Mouse (Mus musculus) liver, embryonic 14.5 days (tissue): ENCODE data around the gene Txk. TPM values are rescaled to one million over a fixed set of nuclear protein-coding genes. Genes with fewer than 3 reads are reported as not detected.

Experiments used
- ATAC-seq: fragments of 200-750 bp; cut with Nextera tagmentation; 2 replicates; pipeline ENCODE4 v1.8.0; 2017; ENCODE audit warnings: moderate number of reproducible peaks, mild to moderate bottlenecking, moderate library complexity; ENCODE audit not compliant: insufficient read depth
- DNase-seq, 3 experiments: peaks; one replicate each; pipeline ENCODE4 v3.0.0-alpha.2; 2012 to 2013; ENCODE audit warnings: low read depth in 3 of 3, low spot score in 3 of 3
- H3K27ac ChIP-seq: fragments of 300-500 bp; sonication (generic); 2 replicates; pipeline ENCODE4 v1.5.1; 2014; ENCODE audit warnings: moderate library complexity, mild to moderate bottlenecking, control low read depth, inconsistent platforms
- H3K27me3 ChIP-seq: fragments of 300-500 bp; sonication (generic); 2 replicates; pipeline ENCODE4 v1.6.1; 2014; ENCODE audit warnings: mild to moderate bottlenecking, low read length, moderate library complexity; ENCODE audit not compliant: control insufficient read depth, insufficient read depth
- H3K36me3 ChIP-seq: fragments of 300-500 bp; sonication (generic); replicated peaks from 2 replicates; pipeline ENCODE4 v1.6.1; 2014; ENCODE audit warnings: low read depth; ENCODE audit not compliant: control insufficient read depth, insufficient read depth
- H3K4me1 ChIP-seq, 2 experiments: fragments of 200-500 bp in 1 of 2; fragments of 300-500 bp in 1 of 2; sonication (generic) in 1 of 2; replicated peaks; 2 replicates each; pipeline ENCODE4 v1.6.1; 2012 to 2014; ENCODE audit warnings: antibody characterized with exemption in 1 of 2, inconsistent platforms in 1 of 2, low read length in 1 of 2; ENCODE audit not compliant: control insufficient read depth in 2 of 2, insufficient read depth in 2 of 2
- H3K4me2 ChIP-seq: fragments of 300-500 bp; sonication (generic); 2 replicates; pipeline ENCODE4 v1.6.1; 2014; ENCODE audit warnings: low read depth, mild to moderate bottlenecking, control low read depth, moderate library complexity
- H3K4me3 ChIP-seq, 2 experiments: fragments of 200-500 bp in 1 of 2; fragments of 300-500 bp in 1 of 2; sonication (generic) in 1 of 2; 2 replicates each; pipeline ENCODE4 v1.5.1; 2012 to 2014; ENCODE audit warnings: low read depth in 2 of 2, low read length in 2 of 2, mild to moderate bottlenecking in 2 of 2, control low read depth in 1 of 2, inconsistent platforms in 1 of 2, moderate library complexity in 1 of 2; ENCODE audit not compliant: insufficient read depth in 1 of 2
- H3K9ac ChIP-seq: fragments of 300-500 bp; sonication (generic); replicated peaks from 2 replicates; pipeline ENCODE4 v1.6.1; 2014; ENCODE audit warnings: mild to moderate bottlenecking, control low read depth, moderate library complexity
- H3K9me3 ChIP-seq: fragments of 300-500 bp; sonication (generic); 2 replicates; pipeline ENCODE4 v1.6.1; 2016; ENCODE audit warnings: low read length, mixed read lengths; ENCODE audit not compliant: control insufficient read depth
- CTCF ChIP-seq: IDR thresholded peaks from 2 replicates; pipeline ENCODE4 v1.5.1; 2016; ENCODE audit warnings: antibody characterized with exemption, low read depth, control low read depth
- EP300 ChIP-seq: IDR thresholded peaks from 2 replicates; pipeline ENCODE4 v1.6.1; 2016; ENCODE audit warnings: antibody characterized with exemption, low read depth
- WGBS: fragments of 180-500 bp; shearing (Covaris S2); extraction: QIAGEN DNeasy Blood & Tissue Kit; methylation state at CpG from one replicate; pipeline ENCODE4 v1.1.7; 2014; ENCODE audit not compliant: insufficient replicate concordance; 5-methylcytosine and 5-hydroxymethylcytosine counted together
- polyA plus RNA-seq, 2 experiments: library from polyadenylated mRNA; depleted of rRNA in 1 of 2; stranded (reverse) in 1 of 2; unstranded in 1 of 2; fragments of >200 nt; fragmentation: Nextera tagmentation in 1 of 2; extraction: Ambion mirVana in 1 of 2; gene quantifications; 2 replicates each; pipeline versions ENCODE4 v1.2.1 to v1.2.3; 2012 to 2014

Gene Txk
- polyA plus RNA-seq, 2 experiments, result 0.01 TPM; not detected in 1

DNA sequence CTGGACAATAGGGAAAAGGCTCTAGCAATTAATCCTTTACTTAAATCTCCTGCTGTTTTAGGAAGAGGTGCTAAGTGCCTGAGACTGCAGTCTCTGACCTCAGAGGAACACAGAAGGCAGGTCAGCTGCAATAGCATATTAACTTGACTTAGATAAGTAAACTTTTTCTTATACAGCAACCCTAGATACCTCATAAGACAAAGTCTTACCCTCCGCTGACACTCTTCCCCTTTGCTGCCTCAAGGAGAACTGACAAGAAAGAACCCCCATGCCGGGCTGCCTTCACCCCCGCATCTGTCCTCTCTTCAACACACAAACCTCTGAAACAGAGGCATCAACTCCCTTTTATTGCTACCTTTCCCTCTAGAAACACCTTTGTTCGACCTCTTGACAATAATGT is 38.8 kb upstream of the Txk start:
- H3K36me3 ChIP-seq, result no peaks in the 10 kb centered on the region
- TF ChIP-seq EP300, result no peak
- no peak for TF ChIP-seq CTCF
- H3K4me3 ChIP-seq, result no peak overlapping the region
- H3K4me1 ChIP-seq, result no peaks in the 10 kb centered on the region
- ATAC-seq (no peak), DNase-seq (no peak)
- no peaks in the 10 kb centered on the region for H3K9me3 ChIP-seq
- no peak overlapping the region for H3K9ac ChIP-seq
- no peak overlapping the region for H3K27ac ChIP-seq
- WGBS, result 67% methylated on average over 4 of the region's 4 CpGs
- H3K4me2 ChIP-seq, result no peak overlapping the region
- H3K27me3 ChIP-seq, result no peaks in the 10 kb centered on the region

DNA sequence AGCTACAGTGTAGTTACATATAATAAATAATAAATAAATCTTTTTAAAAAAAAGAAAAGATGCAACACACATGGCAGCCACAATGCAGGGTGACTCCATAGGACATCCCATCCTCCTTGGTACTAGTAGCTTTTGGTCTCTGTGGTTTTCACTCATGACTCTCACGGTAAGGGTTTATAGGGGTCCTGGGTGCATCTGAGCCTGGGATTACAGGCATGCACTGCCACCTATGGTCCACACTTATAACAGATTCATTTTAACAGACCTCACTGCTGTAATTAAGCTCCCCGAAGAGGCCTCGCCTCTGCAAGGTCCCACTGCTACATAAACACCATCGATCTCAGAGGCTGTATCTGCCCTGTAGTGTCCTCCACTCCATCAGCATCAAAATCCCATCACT is 32.9 kb upstream of the Txk start:
- H3K4me3 ChIP-seq, result no peak overlapping the region
- 59% methylated on average over 4 of the region's 4 CpGs for WGBS
- no peaks in the 10 kb centered on the region for H3K27me3 ChIP-seq
- ATAC-seq (no peak), DNase-seq (no peak)
- no peak overlapping the region for H3K27ac ChIP-seq
- no peak overlapping the region for H3K9ac ChIP-seq
- H3K36me3 ChIP-seq, result no peaks in the 10 kb centered on the region
- H3K4me2 ChIP-seq, result no peak overlapping the region
- no peaks in the 10 kb centered on the region for H3K9me3 ChIP-seq
- no peaks in the 10 kb centered on the region for H3K4me1 ChIP-seq
- TF ChIP-seq EP300, result no peak
- no peak for TF ChIP-seq CTCF

DNA sequence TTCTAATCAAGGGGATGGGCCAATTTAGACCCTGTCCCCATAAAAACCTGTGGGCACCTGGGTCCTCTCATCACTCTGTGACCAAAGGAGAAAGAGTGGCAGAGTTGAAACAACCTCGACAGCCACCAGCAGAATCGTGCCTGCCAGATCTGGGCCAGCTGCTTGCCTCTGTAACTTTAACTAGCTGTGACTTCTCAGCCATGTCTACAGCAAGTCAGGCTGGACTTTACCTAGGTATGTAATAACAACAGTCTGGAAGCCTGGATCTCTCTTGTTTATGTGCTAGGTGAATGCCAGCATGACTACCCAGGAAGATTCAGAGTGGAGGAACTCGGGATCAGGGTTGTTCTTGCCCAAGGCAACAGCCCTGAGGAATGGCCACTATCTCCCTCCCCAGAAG is 32.1 kb upstream of the Txk start:
- no peak for TF ChIP-seq CTCF
- no peak for TF ChIP-seq EP300
- no peaks in the 10 kb centered on the region for H3K4me1 ChIP-seq
- H3K36me3 ChIP-seq, result no peaks in the 10 kb centered on the region
- H3K9me3 ChIP-seq, result no peaks in the 10 kb centered on the region
- H3K4me3 ChIP-seq, result no peak overlapping the region
- H3K27ac ChIP-seq, result no peak overlapping the region
- DNase-seq (no peak), ATAC-seq (no peak)
- no peaks in the 10 kb centered on the region for H3K27me3 ChIP-seq
- no peak overlapping the region for H3K4me2 ChIP-seq
- WGBS, result 66% methylated on average over 3 of the region's 3 CpGs
- no peak overlapping the region for H3K9ac ChIP-seq

DNA sequence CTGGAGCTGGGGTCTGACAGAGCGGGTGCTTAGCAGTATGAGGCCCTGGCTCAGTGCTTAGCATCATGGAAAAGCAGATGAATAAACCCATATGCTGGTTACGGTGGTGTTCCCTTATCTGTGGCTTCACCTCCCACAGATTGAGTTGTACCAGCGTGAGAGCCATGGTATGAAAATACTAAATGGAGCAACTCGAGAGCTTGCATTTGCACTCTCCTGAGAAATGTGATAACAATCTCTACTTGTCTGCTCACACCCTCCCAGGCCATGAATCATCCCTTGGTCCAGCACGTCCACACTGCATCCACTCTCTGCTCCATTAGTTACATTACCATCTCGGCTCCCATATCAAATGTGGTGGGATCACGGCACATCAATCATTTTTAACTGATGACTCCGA is 31.4 kb upstream of the Txk start:
- Histone ChIP-seq H3K4me3 (no peak overlapping the region), H3K27me3 (no peaks in the 10 kb centered on the region), H3K9ac (no peak overlapping the region), H3K4me2 (no peak overlapping the region), H3K9me3 (no peaks in the 10 kb centered on the region), H3K27ac (no peak overlapping the region), H3K36me3 (no peaks in the 10 kb centered on the region), H3K4me1 (no peaks in the 10 kb centered on the region)
- no peak for DNase-seq
- ATAC-seq, result no peak
- TF ChIP-seq CTCF (no peak), EP300 (no peak)
- 60% methylated on average over 8 of the region's 8 CpGs for WGBS

DNA sequence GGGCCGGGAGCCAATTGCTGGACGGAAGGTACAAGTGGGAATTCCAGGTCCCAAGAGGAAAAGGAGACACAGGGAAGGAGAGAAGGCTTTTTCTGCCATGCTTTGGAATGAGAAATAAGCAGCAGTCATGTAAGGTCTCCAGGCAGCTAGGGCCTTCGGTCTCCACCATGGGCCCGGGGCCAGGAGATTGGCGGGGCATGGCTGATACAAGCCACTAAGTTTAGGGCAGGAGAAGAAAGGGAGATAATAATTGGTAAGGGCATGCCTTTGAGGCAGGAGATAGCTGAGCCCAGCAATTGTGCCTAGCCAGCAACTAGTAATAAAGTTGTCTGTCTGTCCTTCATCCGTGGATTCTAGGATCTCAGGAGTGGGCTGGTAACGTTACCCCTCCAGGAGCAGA is 30.5 kb upstream of the Txk start:
- H3K4me1 ChIP-seq, result no peaks in the 10 kb centered on the region
- H3K4me3 ChIP-seq, result no peak overlapping the region
- no peaks in the 10 kb centered on the region for H3K27me3 ChIP-seq
- TF ChIP-seq CTCF (no peak), EP300 (no peak)
- ATAC-seq (no peak), DNase-seq (no peak)
- H3K9ac ChIP-seq, result no peak overlapping the region
- no peaks in the 10 kb centered on the region for H3K36me3 ChIP-seq
- no peaks in the 10 kb centered on the region for H3K9me3 ChIP-seq
- no peak overlapping the region for H3K4me2 ChIP-seq
- no peak overlapping the region for H3K27ac ChIP-seq
- WGBS, result 78% methylated on average over 7 of the region's 7 CpGs

DNA sequence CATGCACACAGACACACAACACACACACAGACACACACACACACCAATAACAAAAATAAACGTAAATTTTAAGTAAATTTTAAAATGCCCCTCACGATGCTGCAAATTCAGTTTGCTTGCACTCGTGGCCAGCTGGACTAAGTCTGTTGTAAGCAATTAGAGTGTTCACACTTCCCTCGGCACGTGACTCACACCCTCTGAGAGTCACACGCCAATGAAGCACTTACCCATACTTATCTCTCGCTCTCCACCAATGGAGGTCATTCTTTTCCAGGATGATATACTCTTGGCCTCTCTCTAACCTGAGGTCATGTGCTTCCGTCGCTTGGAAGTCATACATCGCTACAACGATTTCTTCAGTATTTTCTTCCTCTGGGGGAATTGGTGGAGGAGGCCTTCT is 29.2 kb upstream of the Txk start:
- no peak overlapping the region for H3K4me3 ChIP-seq
- no peak for ATAC-seq
- DNase-seq, result no peak
- H3K9me3 ChIP-seq, result no peaks in the 10 kb centered on the region
- no peak for TF ChIP-seq EP300
- TF ChIP-seq CTCF, result no peak
- H3K27ac ChIP-seq, result no peak overlapping the region
- no peaks in the 10 kb centered on the region for H3K27me3 ChIP-seq
- no peaks in the 10 kb centered on the region for H3K4me1 ChIP-seq
- no peak overlapping the region for H3K4me2 ChIP-seq
- H3K9ac ChIP-seq, result no peak overlapping the region
- WGBS, result 75% methylated on average over 11 of the region's 11 CpGs
- H3K36me3 ChIP-seq, result no peaks in the 10 kb centered on the region
